Mouse (Mus musculus): ENCODE measurements around the gene Rbm5.

Rbm5 gene

DNA sequence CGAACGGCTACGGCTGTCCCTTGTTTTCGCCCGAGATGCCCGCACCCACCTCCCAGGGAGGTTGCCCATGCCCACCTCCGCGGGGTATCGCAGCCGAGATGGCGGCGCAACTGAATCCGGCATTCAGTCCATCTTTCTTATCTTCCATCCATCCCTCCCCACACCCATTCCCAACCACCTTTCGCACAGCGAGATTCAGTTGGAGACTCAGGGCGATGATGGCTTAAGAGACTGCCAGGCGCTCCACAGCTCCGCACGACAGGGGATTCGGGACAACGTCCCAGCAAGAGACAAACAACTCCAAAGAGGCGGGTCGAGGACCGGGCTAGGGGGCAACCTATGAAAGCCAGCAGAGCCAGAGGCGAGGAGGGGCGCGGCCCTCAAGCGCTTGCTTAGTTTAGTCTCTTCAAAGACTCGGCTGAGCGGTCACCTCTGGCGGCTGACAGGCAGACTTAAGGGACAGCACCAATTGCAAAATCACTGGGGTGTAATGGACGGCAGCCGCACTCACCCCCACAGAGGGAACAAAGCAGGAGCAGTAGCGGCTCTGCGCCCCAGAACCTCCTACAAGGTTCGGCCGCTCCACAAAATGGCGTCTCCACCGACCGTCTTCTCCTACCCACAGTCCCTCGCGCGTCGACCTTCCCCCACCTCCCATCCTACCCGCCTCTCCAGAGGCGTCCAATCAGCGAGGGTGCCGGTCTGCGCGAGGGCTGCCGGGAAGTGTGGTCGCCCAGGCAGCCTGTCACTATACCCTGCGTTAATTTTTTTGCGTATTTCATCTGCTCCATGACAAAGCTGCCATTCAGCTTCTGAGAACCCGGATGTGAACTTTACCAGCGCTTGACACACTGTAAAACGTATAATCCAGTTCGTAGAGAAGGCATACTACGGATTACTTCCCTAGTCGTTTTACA, at the start of gene Rbm5:
Gene Rbm5, minus strand, starts transcription at position 623 of the 917 bp plus-strand sequence.
- peak; percentile 82 for DNase-seq (ENCODE audit: low spot score)

DNA sequence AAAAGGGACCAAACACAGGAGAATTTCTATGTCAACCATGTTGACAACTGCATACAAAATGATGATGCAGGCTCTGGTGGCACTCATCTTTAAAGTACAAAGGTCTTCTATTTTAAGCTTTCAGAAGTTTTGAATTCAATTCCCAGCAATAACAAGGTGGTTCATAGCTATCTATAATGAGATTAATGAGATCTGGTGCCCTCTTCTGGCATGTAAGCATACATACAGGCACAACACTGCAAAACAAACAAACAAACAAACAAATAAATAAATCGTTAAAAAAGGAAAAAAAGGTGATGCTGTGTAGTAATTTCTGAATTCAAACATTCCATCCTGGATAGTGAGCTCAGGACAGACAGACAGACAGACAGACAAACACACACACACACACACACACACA, 41.3 kb upstream of the Rbm5 start:
- DNase-seq (ENCODE audit: low spot score), result no peak

DNA sequence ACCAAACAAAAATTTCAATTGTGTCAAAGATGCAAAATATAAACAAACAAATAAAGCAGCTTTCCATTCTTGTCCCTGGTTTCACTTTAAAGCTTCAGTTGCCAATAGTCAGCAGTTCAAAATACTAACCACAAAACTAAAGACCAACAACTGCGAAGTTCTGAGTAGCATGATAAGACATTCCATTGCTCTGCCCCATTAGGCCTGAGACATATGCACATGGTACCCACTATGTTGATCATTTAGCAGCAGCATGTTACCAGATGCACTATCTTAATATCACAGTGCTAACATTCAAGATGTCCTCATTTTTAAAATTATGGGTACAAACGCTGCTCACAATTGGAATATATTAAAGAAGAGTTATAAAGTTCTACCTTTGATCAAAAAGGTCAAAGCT, 40.2 kb upstream of the Rbm5 start:
- no peak for DNase-seq (ENCODE audit: low spot score)

DNA sequence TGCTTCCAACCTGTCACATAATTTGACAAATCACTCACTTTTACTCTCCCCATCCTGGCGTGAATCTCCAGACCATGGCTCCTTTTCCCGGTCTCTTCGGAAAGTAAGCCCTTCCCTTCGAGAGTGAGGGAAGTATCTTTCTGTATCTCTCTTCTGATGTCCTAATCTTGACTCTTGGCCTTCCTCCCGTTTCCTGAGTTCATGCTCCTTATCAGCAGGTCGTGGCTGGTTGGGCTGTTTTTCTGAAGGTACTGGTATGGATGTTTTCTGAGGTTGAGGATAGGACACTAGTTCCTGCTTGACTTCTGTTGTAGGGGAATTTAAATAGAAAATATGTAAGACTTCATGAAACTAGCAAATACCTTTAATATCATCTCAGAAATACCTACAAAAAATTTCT, 20.9 kb upstream of the Rbm5 start:
- no peak for DNase-seq (ENCODE audit: low spot score)

DNA sequence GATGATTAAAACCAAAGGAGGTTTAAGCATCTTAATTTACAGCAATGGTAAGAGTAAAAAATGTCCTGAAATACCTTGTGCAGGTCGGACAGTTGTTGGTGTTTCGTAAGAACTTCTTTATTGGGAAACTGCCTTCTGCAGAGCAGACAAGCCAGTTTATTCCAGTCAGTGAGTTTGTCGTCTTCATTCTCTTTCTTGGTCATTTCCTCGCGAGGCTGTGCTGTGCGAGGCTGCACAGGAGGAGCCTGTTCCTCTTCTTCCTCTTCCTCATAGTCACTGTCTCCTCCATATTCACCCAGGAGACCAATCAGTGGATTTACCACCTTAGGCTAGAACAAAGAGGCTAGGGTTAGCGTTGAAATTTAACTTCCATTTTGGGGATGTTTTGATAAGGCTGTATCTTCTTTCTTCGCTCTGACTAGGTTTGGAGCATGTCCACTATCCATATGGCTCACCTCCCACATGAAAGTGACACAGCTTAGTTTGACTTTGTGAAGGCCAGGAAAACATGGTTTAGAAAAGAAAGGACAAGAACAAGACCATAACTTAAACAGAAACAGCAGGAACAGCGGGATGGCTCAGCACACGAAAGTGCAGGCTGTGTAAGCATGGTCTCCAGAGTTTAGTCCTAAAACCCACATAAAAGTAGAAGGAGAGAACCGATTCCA, 11.9 kb upstream of the Rbm5 start:
- DNase-seq (ENCODE audit: low spot score), result no peak

DNA sequence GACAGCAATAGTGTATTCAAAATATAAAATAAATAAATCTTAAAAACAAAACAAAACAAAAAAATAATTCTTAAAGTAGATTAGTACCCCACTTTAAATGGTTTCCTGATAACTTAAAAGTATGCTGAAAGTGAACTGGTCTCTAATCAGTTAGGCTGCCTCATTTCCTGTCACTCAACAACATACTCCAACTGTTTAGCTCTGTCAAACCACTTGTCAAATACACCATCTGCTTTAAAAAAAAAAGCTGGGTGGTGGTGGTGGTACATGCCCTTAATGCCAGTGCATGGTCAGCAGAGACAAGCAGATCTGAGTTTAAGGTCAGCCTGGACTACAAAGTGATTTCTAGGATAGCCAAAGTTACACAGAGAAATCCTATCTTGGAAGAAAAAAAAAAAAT, 6.0 kb upstream of the Rbm5 start:
- no peak for DNase-seq (ENCODE audit: low spot score)

DNA sequence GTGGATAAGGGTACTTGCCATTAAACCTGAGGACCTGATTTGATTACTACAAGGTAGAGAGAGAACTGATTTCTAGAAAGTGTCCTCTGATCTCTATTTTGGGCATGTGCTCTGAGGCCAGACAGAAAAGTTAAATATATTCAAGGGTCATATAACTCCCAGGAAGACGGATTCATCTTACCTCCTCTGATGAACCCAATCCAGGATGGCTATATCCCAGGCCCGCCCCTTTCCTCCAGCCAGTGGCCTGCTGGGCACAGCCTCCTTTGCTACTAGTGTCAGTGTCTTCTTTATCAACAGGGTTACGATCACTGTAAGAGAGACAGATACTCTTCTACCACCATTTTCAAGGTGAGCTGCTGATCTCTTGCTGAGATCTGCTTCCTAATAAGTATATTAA, 3.6 kb upstream of the Rbm5 start:
- DNase-seq (ENCODE audit: low spot score), result no peak

DNA sequence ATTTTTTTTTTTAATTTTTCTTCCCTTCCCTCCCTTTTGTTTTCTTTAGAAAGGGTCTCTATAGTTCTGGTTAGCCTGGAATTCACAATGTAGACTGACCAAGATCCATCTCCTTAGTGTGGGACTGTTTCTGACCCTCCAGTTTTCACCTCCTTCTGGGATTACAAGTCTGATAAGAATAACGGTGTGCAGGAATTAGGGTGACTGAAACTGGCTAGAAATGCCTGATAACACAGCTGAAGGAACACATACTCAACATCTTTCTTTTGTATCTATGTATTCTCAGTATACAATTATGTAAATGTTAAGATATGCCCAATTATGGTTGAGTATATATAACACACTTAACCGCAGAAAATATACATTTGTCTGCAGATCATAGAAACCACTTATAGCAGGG, 986 bp upstream of the Rbm5 start:
- DNase-seq (ENCODE audit: low spot score), result no peak

DNA sequence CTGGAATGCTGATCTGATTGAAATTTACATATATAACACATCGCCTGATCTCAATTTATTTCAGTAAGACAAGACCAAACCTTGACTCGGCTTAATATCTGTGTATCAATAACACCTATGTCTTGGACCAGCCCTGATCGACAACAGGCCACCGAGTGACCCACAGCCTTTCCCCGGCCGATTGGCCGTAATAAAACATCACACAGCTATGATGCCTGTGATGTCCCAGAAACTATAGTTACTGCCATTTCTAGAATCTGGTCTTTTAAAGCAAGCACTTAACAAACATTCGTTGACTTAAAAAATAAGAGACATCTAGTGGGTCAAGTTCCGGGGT, 791 bp downstream of the Rbm5 start:
- DNase-seq (ENCODE audit: low spot score), result no peak

DNA sequence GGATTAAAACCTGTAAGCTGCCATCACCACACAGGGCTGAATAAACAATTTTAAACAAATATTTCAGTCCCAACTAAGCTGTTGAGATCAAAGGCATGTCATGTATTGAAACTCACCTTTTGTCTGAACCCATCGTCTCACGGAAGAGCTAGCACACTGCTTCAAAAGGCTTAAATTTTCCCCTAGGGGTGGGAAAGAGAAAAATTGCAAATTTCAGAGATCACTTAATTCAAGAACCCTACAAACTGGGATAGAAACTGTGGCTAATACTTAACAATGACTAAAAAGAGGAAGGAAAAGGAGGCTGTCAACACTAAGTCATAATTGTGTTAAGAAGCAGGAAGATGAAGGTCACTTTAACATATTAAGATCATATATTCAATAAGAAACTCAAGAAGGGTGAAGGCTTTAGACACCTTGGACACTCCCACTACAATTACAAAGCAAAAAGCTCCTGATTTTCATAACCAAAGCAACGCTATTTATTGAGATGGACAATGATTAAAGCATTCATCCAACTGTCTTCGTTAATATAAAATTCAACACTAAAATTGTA, 1.3 kb downstream of the Rbm5 start:
- no peak for DNase-seq (ENCODE audit: low spot score)

DNA sequence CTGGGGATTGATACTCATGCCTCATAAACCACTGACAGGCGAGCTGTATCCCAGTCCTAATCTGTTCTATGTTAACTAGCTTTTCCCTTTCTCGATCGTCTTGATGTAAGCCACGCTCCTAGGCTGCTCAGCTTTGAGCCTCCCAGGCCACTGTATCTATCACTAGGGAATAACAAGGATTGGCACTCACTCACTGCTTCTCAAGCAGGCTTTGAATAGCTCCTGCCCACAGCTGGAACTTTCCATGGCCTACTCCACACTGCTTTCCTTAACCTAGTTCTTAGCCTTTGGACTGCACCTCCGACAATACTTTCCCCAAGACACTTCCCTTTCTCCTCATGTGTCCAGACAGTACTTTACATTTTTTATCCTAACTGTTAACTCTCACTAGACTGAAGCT, 1.9 kb downstream of the Rbm5 start:
- DNase-seq (ENCODE audit: low spot score), result no peak

DNA sequence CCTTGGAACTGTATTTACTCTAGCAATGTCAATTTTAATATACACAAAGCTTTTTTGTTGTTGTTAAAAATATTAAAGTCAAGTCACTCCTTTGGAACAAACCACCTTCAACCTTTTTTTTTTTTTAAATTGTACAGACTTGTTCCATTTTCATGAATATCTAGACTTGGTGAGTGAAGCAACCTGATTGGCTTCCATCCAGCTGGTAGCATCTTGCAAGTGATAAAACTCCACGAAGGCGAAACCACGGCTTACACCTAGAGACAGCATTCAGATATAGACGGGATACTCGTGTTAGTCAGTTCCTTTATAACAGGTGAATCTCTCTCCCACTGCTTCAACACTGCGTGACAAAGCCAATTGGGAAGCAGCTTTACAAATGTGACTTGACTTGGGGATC, 11.2 kb downstream of the Rbm5 start:
- DNase-seq (ENCODE audit: low spot score), result no peak

DNA sequence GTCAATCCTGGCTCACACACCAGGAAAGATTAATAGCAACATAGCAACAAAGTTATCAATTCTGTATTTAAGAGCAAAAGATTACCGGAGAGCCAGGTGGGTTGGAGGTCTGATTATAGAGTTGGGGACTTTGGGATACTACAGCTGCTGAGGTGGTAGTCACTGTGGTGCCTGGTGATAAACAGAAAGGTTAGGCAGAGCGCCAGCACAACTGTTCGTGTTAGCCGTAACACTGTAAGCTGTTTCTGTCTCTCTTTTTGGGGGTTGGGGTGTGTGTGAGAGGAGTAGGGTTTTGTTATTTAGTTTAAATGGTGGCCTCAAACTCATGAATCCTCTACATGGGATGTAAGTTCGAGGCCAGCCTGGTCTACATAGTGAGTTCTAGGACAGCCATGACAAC, 20.4 kb downstream of the Rbm5 start:
- DNase-seq (ENCODE audit: low spot score), result no peak

DNA sequence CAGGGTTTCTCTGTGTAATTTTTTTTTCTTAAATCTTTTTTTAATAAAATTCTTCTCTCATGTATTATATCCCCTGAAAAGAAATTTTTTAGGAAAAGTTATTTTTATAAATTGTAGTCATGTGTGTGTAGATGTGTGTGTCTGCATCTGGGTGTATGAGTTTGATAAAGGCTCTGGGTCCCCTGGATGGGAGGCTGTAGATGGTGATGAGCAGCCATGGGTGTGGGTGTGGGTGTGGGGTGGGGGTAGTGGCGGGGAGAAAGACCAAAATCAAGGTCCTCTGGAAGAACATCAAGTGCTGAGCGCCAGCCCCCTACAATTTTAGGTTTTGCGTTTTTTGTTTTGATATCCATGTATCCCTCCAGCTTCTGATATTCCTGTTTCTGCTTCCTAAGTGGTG, 22.7 kb downstream of the Rbm5 start:
- DNase-seq (ENCODE audit: low spot score), result no peak

DNA sequence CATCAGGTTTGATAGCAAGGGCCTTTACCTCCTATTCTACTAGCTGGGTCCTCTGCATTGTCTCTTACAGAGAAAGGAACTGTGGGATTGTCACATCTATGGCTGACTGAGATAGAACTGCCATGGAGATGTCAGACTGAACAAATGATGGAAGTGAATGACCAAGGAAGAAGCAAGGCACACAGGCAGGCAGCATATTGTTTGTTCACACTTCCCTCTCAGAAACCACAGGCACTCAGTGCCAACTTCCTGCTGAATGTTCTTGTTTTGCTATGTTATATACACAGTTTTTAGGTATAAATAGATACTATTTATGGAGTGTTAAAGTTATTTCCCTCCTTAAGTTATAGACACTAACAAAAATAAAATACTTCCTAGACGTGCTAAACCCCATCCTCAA, 23.5 kb downstream of the Rbm5 start:
- no peak for DNase-seq (ENCODE audit: low spot score)

DNA sequence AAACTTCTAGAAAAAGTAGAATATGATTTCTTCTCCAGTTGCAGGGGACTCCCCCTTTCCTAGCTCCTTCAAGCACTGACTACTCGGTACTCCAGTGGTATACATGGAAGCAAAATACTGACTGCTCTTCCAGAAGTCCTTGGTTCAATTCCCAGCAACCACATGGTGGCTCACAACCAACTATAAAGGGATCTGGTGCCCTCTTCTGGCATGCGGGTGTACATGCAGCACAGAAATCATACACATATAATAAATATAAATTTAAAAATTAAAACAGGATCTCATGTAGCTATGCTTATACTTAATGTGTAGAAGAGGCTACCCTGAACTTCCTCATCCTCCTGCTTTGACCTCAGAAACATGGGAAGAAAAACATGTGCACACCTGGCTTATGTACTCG, 24.1 kb downstream of the Rbm5 start:
- no peak for DNase-seq (ENCODE audit: low spot score)

DNA sequence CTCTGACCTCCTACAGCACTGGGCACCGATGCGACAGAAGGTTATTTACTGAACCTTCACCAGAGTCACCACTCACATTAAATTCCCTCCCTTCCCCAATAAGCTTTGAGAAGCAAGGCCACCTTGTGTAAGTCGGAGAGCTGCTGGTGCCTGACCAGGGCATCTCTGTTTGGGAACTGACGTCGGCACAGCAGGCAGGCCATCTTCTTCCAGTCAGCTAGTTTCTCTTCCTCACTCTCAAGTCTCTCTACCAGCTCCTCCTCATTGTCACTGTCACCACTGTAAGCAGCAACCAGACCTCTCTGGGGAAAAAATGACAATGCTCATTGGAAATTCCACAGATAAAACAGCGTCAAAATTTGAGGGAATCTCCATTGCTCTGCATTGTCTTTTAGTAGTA, 26.7 kb downstream of the Rbm5 start:
- DNase-seq (ENCODE audit: low spot score), result no peak

DNA sequence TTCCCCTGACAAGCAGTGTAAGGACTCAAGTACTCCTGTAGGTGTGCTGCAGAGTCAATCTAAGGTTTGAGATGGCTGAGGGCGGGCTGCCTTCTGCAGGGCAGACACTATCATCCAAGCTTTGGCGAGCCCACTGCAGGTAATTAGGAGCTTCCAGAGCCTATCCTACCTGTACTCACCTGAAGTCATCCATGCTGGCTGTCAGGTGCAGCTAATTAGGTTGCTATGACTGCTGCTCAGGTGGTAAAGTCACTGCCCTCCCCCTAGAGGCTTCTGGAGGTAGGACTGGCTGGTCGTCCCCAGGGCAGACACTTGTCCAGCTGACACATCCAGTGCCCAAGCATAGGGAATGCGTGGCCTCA, 32.0 kb downstream of the Rbm5 start:
- DNase-seq (ENCODE audit: low spot score), result no peak

DNA sequence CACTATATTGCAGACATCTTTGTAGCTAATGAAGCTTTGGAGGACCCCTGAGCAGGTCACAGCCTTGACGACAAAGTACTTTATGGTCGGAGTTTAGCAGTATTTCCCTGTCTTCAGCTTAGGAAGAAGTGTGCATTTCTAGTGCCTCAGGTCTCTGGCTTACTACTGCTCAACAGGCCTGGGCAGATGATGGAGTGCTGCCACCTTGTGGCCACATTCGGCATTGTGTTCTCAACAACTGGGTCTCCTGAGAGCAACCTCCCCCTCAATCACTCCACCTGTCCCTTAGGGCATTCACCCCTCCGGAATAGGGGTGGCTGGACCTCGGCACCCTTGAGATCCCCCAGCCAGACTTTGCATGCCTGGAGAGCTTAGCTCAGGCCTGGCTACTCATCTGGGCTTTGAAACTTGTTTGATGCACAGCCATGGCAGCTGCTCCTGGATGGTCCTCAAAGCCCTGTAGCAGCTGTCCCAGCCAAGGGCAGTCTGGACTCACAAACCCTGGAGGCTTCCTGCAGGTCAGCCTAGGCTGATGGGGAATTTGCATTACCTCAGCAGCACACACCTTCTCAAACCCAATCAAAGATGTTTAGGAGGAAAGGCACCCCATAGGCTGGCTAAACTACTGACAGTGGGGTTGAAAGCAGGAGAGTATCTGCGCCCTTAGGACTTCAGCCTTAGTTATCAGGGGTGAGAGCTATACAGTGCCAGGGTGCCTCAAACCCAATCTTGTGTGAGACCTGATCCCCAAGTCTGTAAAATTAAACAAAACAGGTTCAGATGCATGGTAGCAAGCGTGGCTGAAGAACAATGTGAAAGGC, 32.6 kb downstream of the Rbm5 start:
- peak; percentile 85 for DNase-seq (ENCODE audit: low spot score)

DNA sequence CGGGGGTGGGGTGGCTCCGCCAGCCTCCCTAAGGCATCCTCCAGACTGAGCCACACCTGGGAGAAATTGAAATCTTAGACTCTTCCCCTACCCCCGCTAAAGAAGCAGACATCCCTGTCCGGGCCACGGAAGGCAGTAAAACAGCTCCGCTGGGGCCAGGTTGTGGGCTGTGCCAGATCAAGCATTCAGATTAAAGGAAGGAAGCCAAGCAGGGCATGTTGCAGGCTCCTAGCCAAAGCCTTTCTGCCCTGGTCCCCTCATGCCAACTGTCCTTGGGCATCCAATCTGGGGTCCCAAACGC, 34.7 kb downstream of the Rbm5 start:
- no peak for DNase-seq (ENCODE audit: low spot score)

DNA sequence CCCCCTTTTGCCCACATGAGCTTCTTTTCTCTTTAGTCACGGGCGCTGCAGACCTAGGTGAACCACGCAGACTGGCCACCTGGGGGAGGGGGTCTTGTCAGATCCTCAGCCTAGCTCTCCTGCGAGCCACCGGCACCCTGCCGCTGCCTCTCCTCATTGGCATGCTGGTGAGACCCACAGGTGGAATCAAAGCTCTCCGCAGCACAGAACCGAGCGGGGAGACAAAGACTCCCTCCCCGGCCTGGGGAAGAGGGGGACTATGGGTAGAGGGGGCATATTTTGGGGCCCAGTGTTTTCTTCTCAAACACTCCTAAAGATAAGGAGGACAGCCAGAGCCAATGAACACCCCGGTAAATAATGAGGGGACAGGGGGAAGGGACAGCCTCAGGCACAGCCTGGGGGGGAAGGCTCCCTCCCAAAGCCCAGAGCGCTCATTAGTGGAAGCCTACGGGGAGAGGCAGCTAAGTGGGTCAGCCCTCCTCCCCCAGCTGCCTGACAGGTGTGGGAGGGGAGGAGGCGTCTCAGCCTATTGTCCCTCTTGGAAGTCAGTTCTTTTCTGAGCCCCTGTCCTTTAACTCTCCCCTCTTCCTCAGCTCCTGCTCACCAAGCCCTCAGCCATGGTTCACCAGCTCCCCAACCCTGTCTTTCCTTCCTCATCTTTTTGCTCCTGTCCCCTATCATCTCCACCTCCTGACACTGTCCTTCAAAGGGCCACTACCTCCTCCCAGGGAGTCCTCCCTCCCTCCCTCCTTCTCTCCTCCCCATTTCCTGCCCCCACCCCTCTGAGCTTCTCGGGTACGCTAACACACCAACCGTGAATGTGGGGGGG, 35.2 kb downstream of the Rbm5 start:
- no peak for DNase-seq (ENCODE audit: low spot score)

DNA sequence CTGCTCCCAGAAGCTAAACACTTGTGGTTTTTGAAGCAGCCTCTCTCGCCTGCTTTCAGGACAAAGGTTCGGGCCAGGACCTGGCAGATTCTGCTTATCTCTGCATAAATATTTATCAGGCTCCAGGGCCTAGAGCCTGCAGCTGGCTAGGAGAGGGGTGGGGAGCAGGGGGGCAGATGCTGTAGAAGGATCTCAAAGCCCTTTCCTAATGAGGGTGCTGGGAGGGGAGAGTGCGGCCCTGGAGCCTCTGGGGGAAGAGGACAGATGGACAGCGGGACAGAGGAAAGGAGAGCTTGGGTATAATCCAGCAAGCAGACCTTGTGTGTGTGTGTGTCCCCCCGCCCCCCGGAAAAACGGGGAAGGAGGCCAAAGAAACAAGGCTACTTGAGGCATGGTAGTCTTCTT, 36.2 kb downstream of the Rbm5 start:
- no peak for DNase-seq (ENCODE audit: low spot score)

Measured in urinary bladder, postnatal 25 days (tissue).